Mouse (Mus musculus) adrenal gland, adult (tissue): Measurements from ENCODE around the gene 1700066M21Rik.

Source experiments
- DNase-seq, 2 experiments: peaks; one replicate each; pipeline ENCODE4 v3.0.0; 2022 to 2023; ENCODE audit warnings: low spot score in 1 of 2; ENCODE audit not compliant: inconsistent age in 2 of 2

Gene 1700066M21Rik

DNA sequence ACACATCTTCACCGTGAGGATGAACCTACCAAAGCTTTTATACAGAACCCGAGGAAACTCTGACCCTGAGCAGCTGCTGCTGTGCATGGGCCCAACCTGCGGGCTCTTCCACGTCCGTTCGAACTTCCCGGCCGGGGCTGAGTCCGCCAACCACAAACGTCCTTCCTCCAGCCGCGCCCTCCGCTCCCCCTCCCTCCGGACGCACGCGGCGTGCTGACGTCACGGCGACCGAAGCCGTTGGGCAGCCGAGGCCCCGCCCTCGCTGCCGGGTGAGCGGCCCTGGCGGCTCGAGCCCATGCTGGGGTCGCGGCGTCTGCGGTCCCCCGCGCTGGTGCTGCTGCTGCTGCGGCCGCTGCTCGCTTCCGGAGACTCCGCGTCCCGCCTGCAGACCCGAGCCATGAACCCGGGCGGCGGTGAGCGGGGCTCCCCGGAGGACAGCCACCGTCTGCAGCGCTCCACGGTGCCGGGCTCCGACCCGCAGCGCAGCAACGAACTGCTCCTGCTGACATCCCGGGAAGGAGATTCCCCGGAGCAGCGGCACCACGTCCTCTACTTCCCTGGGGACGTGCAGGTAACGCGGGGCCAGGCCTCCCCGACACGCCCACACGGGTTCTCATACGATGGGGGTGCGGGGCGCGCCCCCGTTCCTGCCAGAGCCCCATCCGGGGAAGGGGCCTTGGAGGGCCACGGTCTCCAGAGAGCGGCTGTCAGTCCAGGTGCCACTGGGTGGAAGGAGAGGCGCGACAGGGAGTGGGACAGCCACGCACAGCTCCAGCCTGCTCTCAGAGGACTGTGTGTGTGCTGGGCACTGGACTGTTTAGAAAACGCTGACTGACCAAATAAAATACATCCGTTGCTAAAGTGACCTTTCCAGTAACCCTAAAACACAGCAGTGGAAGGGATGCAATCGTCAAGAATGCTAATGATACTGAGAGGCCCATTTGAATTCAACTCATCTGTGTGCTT is at the start of gene 1700066M21Rik:
TSS of gene 1700066M21Rik (plus strand) at position 245 of the 966 bp plus-strand sequence.
- DNase-seq = peak; percentile 95 to 97

DNA sequence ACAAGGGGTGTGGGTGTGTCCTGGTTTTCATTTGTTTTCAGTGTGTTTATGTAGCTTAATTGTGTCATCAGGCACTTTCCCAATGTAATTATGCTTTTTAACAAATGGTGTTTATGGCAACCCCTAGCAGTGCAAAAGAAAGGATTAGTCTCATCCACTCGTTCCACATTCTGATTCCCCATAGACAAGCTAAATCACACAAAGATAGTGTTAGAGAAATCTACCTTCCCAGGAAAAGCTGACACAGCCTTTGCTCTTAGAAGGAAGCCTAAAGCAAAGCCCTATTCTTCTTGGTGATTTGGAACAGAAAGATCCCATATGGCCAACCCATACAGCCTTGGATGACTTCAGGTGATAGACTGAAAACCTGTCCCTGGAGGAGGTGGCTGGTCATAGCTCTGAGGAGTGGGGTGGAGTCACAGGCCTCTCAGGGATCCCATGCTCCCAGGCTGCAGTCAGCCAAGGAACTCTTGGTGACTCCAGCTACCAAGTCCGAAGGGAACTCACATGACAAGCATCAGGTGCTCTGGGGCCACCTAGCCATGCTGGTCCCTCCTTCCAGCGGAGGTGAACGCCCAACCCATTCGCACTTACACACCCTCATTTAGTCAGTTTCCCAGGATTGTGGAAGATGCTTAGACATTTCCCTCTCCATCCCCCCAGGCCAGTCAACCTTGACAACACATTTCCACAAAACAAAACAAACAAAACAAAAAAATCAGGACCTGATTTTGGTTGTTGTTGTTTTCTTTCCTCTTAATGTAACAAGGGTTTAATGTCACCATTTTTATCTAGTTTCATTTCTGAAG is 47.9 kb upstream of the 1700066M21Rik start:
- DNase-seq = no peak

- no peak for DNase-seq
These were observed 47.2 kb upstream of the 1700066M21Rik start for GRCm38 (mm10) chr1:57330228-57330627.

GRCm38 (mm10) chr1:57332040-57332439 is 45.4 kb upstream of the 1700066M21Rik start:
- no peak for DNase-seq

- peak in 1 of 2 experiments; percentile 48 for DNase-seq
These were observed 43.7 kb upstream of the 1700066M21Rik start for GRCm38 (mm10) chr1:57333550-57334213.

DNA sequence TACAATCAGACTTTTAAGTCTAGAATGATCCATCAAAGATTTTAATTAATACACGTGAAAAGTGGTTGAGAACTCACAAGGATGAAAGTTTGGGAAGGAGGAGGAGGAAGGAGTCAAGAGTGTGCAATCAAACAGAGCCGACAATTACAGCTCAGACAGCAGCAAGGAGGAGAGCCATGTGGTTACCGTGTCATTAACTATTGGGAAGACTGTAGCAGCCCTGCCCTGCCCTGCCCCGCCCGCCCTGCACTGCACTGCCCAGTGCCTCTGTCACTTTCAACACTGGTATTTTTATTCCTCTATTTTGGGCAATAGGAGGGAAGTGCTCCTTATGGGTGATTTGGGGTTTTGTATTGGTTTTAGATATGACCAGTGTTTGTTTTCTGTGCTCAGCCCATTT is 42.2 kb upstream of the 1700066M21Rik start:
- no peak for DNase-seq

DNA sequence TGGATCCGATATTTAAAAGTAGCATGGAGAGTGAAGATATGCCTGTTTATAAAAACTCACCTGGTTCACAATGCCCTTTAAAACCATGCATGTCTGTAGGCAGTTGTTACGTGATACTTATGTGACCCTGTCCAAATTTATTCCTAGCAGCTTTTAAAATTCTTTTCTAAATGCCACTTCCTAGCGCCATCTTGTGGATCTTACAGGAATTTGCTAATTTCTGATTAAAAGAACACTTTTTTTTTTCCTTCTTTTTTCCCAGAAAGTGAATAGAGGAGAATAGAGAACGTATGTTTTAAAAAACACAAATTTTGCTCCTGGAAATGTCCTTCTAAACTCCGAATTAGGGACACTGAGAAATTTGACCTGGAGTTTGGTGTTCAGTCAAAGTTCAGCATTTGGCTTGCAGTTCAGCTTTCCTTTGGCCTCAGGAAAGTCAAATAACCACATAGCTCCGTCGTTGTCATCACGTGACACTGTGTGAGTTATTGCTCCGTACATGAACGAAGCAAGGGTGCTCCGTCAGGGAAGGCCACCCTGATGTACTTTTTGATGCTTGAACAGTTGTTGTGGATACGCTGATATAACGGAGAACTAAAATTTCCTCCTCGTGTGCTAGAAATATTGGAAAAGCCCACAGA is 38.1 kb upstream of the 1700066M21Rik start:
- DNase-seq = peak in 1 of 2 experiments; percentile 31

DNA sequence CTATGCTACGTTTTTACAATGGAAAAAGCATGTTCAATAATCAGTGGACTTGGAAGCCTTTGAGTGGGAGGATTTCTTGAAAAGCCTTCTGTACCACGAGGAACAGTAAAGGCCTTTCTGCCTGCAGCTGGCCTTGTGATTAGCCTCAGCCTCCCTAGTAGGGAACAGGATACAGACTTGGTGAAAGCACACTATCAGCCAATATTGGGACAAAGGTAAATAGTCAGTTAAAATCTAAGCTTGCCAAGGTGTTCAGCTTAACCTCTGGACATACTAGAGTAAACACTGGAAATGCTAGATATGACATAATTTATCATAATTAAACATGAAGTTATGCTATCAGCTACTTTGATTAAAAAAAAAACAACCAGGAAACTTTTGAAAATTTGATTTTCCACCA is 36.2 kb upstream of the 1700066M21Rik start:
- no peak for DNase-seq

DNA sequence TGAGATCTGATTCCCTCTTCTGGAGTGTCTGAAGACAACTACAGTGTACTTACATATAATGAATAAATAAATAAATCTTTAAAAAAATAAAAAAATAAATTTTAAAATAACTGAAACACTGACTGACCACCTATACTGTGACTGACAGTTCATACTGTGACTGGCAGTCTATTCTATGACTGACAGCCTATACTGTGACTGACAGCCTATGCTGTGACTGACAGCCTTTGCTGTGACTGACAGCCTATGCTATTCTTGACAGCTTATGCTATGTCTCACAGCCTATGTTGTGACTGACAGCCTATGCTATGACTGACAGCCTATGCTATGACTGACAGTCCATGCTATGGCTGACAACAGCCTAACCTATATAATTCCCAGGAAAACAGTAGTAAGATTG is 29.9 kb upstream of the 1700066M21Rik start:
- DNase-seq = no peak

- DNase-seq = no peak
These were observed 25.5 kb upstream of the 1700066M21Rik start for GRCm38 (mm10) chr1:57351941-57352340.

DNA sequence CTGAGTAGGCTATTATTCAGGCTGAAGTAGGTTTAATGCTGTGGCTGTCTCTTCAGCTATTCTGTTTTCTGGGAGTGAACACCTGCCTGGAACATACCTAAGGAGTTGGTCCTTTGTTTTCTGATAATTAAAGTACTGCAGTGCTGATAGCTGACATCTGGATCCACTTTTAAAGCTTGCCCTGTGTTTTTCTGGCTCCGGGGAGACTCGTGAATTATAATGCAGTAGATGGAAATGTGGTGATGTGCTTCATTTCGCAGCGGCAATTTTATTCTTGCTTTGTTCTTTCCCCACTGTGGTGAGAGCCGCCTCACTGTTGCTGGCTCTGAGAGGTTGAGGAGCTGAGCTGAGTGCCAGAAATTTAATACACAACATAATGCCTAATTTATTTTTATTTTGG is 18.9 kb upstream of the 1700066M21Rik start:
- no peak for DNase-seq

DNA sequence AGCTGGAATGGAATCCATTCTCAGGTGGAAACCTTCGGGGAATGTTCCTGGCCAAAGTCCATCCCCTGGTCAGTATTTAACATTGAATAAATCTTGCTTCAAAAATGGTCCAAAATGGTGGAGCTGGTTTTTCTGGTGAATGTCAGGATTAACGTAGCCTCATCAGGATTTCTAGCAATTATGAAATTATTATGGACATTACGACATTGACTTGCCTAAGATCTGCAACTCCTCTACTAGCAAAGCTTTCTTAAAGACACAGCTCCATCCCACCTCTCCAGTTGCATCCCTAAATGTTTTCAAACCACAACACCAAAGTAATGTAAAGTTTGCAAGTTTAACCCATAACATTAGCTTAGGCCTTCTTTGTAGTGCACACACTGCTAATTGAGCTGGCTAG is 10.0 kb upstream of the 1700066M21Rik start:
- no peak for DNase-seq

DNA sequence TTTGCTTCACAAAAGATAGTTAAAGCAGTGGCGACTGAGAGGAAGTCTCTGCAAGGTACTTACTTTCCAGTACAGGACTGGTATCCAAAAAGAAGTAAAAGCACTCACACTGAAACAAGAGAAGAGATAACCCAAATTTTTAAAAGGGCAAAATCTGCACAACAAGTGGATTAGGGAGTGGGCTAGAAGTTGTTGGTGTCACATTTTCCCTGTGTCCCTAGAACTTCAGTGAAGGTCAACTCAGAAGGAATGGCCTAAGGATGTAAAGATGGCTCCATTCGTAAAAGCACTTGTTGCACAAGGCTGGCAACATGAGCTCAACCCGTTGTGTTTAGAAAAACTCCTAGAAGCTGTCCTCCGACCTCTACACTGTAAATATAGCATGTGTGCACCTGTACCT is 8.3 kb upstream of the 1700066M21Rik start:
- no peak for DNase-seq

- DNase-seq = no peak
These were observed 7.0 kb upstream of the 1700066M21Rik start for GRCm38 (mm10) chr1:57370451-57370850.

- DNase-seq = no peak
These were observed 2.1 kb upstream of the 1700066M21Rik start for GRCm38 (mm10) chr1:57375276-57375675.

GRCm38 (mm10) chr1:57376806-57377205 is 614 bp upstream of the 1700066M21Rik start:
- no peak for DNase-seq

GRCm38 (mm10) chr1:57386519-57386918 is 9.1 kb downstream of the 1700066M21Rik start:
- no peak for DNase-seq

DNA sequence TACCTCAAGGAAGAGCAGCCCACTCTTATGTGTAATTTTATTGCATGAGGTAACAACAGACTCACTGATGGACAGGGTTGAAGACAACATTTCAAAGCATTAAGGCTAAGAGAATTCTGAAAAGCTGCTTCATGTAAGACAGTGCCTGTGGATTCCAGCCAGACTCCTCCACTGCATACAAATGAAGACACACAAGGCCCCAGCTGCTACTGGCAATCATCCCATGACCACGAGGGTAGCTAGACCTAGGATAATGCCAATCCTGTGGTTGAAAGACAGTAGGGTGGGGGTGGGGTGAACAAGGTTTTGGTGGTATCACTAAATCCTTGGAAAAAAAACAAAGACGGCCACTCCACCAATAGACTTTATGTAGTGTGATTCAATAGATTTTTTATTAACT is 10.5 kb downstream of the 1700066M21Rik start:
- DNase-seq = no peak

GRCm38 (mm10) chr1:57388402-57389155 is 11.2 kb downstream of the 1700066M21Rik start:
- no peak for DNase-seq
